Mouse (Mus musculus) stomach, postnatal 0 days (tissue): ENCODE measurements at regions not wholly inside any gene's neighbourhood (a gene's known extent, or its start where the extent isn't known, plus 50 kb on each side); places are given as distances from the start of the nearest gene placed in this dataset.

Source experiments
- ATAC-seq: fragments of 200-750 bp; cut with Nextera tagmentation; 2 replicates; pipeline ENCODE4 v1.8.0; 2017; ENCODE audit not compliant: low FRiP score, low TSS enrichment
- DNase-seq: peaks from one replicate; pipeline ENCODE4 v3.0.0-alpha.2; 2016; ENCODE audit warnings: low spot score
- H3K27ac ChIP-seq: fragments of 300-500 bp; sonication (generic); replicated peaks from 2 replicates; pipeline ENCODE4 v1.5.1; 2014; ENCODE audit warnings: mild to moderate bottlenecking, control low read depth
- H3K27me3 ChIP-seq: fragments of 300-500 bp; sonication (generic); 2 replicates; pipeline ENCODE4 v1.6.1; 2014; ENCODE audit warnings: low read length; ENCODE audit not compliant: control insufficient read depth, insufficient read depth
- H3K36me3 ChIP-seq: fragments of 300-500 bp; sonication (generic); 2 replicates; pipeline ENCODE4 v1.6.1; 2014; ENCODE audit warnings: low read length, mixed read lengths; ENCODE audit not compliant: control insufficient read depth, insufficient read depth
- H3K4me1 ChIP-seq: fragments of 300-500 bp; sonication (generic); replicated peaks from 2 replicates; pipeline ENCODE4 v1.6.1; 2014; ENCODE audit warnings: antibody characterized with exemption; ENCODE audit not compliant: control insufficient read depth, insufficient read depth
- H3K4me2 ChIP-seq: fragments of 300-500 bp; sonication (generic); replicated peaks from 2 replicates; pipeline ENCODE4 v1.6.1; 2014; ENCODE audit warnings: low read depth, mild to moderate bottlenecking, control low read depth, moderate library complexity
- H3K4me3 ChIP-seq: fragments of 300-500 bp; sonication (generic); 2 replicates; pipeline ENCODE4 v1.5.1; 2014; ENCODE audit warnings: low read depth, low read length, control low read depth
- H3K9ac ChIP-seq: fragments of 300-500 bp; sonication (generic); 2 replicates; pipeline ENCODE4 v1.6.1; 2014; ENCODE audit warnings: mild to moderate bottlenecking, low read length, control low read depth, mixed read lengths
- H3K9me3 ChIP-seq: fragments of 300-500 bp; sonication (generic); 2 replicates; pipeline ENCODE4 v1.6.1; 2016; ENCODE audit warnings: low read length; ENCODE audit not compliant: control insufficient read depth
- CTCF ChIP-seq: IDR thresholded peaks from 2 replicates; pipeline ENCODE4 v1.5.1; 2016; ENCODE audit warnings: antibody characterized with exemption, low read depth, mild to moderate bottlenecking, moderate library complexity
- EP300 ChIP-seq: optimal IDR thresholded peaks from 2 replicates; pipeline ENCODE3; 2016; ENCODE audit warnings: antibody characterized with exemption
- WGBS: fragments of 180-500 bp; shearing (Covaris S2); extraction: QIAGEN DNeasy Blood & Tissue Kit; methylation state at CpG from one replicate; pipeline ENCODE4 v1.1.7; 2014; 5-methylcytosine and 5-hydroxymethylcytosine counted together

- no peak overlapping the region for H3K4me2 ChIP-seq
Observed at GRCm38 (mm10) chrX:11387200-11387940, 59.7 kb downstream of the H2al1j start.

GRCm38 (mm10) chrX:11388860-11389259 lies 61.2 kb downstream of the H2al1j start:
- Histone ChIP-seq H3K4me3 (no peak overlapping the region), H3K36me3 (no peaks in the 10 kb centered on the region), H3K4me1 (no peaks in the 10 kb centered on the region), H3K27ac (no peak overlapping the region), H3K9ac (no peak overlapping the region), H3K27me3 (no peaks in the 10 kb centered on the region), H3K4me2 (no peak overlapping the region), H3K9me3 (no peaks in the 10 kb centered on the region)
- WGBS, result 53% methylated on average over 9 of the region's 9 CpGs
- no peak for TF ChIP-seq EP300
- no peak for TF ChIP-seq CTCF
- DNase-seq (no peak), ATAC-seq (no peak)

More at GRCm38 (mm10) chrX:11387200-11387940, 59.7 kb downstream of the H2al1j start:
- Histone ChIP-seq H3K9me3 (no peaks in the 10 kb centered on the region), H3K4me3 (no peak overlapping the region), H3K27ac (no peak overlapping the region), H3K36me3 (no peaks in the 10 kb centered on the region), H3K9ac (no peak overlapping the region), H3K4me1 (no peaks in the 10 kb centered on the region), H3K27me3 (no peaks in the 10 kb centered on the region)
- DNase-seq (no peak), ATAC-seq (no peak)
- no peak for TF ChIP-seq CTCF
- TF ChIP-seq EP300, result no peak
- whole genome bisulfite sequencing, result 73% methylated on average over 9 of the region's 9 CpGs

GRCm38 (mm10) chrX:11400406-11400805 lies 72.8 kb downstream of the H2al1j start:
- H3K27ac ChIP-seq, result no peak overlapping the region
- WGBS, result 87% methylated on average over 3 of the region's 3 CpGs
- no peaks in the 10 kb centered on the region for H3K4me1 ChIP-seq
- no peaks in the 10 kb centered on the region for H3K36me3 ChIP-seq
- no peak overlapping the region for H3K9ac ChIP-seq
- no peak overlapping the region for H3K4me3 ChIP-seq
- DNase-seq (no peak), ATAC-seq (no peak)
- no peaks in the 10 kb centered on the region for H3K27me3 ChIP-seq
- H3K9me3 ChIP-seq, result no peaks in the 10 kb centered on the region
- no peak for TF ChIP-seq EP300
- TF ChIP-seq CTCF, result no peak
- H3K4me2 ChIP-seq, result no peak overlapping the region

GRCm38 (mm10) chrX:11404369-11404768 lies 76.7 kb downstream of the H2al1j start:
- Histone ChIP-seq H3K4me1 (no peaks in the 10 kb centered on the region), H3K27ac (no peak overlapping the region), H3K4me3 (no peak overlapping the region), H3K9me3 (no peaks in the 10 kb centered on the region), H3K4me2 (no peak overlapping the region), H3K36me3 (no peaks in the 10 kb centered on the region), H3K9ac (no peak overlapping the region), H3K27me3 (no peaks in the 10 kb centered on the region)
- DNase-seq (no peak), ATAC-seq (no peak)
- WGBS, result 70% methylated on average over 4 of the region's 4 CpGs
- TF ChIP-seq CTCF, result 0 out of 2 replicates have a peak, but pooled peaks have one; percentile 33
- TF ChIP-seq EP300, result no peak

- Histone ChIP-seq H3K4me2 (no peak overlapping the region), H3K9ac (no peak overlapping the region), H3K4me3 (no peak overlapping the region), H3K36me3 (no peaks in the 10 kb centered on the region), H3K27me3 (no peaks in the 10 kb centered on the region), H3K4me1 (no peaks in the 10 kb centered on the region), H3K27ac (no peak overlapping the region), H3K9me3 (no peaks in the 10 kb centered on the region)
- ATAC-seq, result no peak
- DNase-seq, result no peak
- TF ChIP-seq CTCF, result no peak
- TF ChIP-seq EP300, result no peak
- WGBS, result 45% methylated on average over 5 of the region's 5 CpGs
Observed at GRCm38 (mm10) chrX:11412316-11412826, 84.7 kb downstream of the H2al1j start.

GRCm38 (mm10) chrX:11415662-11416061 lies 88.0 kb downstream of the H2al1j start:
- Histone ChIP-seq H3K9ac (no peak overlapping the region), H3K4me2 (no peak overlapping the region), H3K36me3 (no peaks in the 10 kb centered on the region), H3K27ac (no peak overlapping the region), H3K4me3 (no peak overlapping the region), H3K27me3 (no peaks in the 10 kb centered on the region), H3K9me3 (no peaks in the 10 kb centered on the region), H3K4me1 (no peaks in the 10 kb centered on the region)
- TF ChIP-seq CTCF, result no peak
- no peak for TF ChIP-seq EP300
- DNase-seq (no peak), ATAC-seq (no peak)
- 35% methylated on average over 4 of the region's 4 CpGs for WGBS
